Mouse (Mus musculus) adrenal gland, postnatal 10 days (tissue): ENCODE measurements around the gene Mtrex. TPM values are rescaled to one million over a fixed set of nuclear protein-coding genes. Genes with fewer than 3 reads are reported as not detected.

ENCODE experiments used
- DNase-seq: peaks from one replicate; pipeline ENCODE4 v3.0.0; 2021; ENCODE audit warnings: mixed read lengths
- long read RNA-seq, 2 experiments: library from polyadenylated mRNA; stranded (forward); transcript quantifications; one replicate each; pipeline ENCODE4 v2.0.0; 2021
- total RNA-seq, 2 experiments: library from RNA; stranded (reverse); gene quantifications; 2 replicates each; pipeline ENCODE4 v1.2.3; 2021

Mtrex gene
- total RNA-seq = 10 to 100 TPM; 34.9 to 38.7 TPM
- long read RNA-seq, experiment 1, transcript Mtrex-201 (27 exons, 3,689 nt) = major isoform, 21 of 36 reads
- long read RNA-seq, experiment 1, partial matches to known transcripts = 14 of 36 reads
- long read RNA-seq, experiment 1, other reads (novel, unspliced or antisense) = 1 of 36 reads
- long read RNA-seq, experiment 2, transcript Mtrex-201 (27 exons, 3,689 nt) = major isoform, 24 of 30 reads
- long read RNA-seq, experiment 2, partial matches to known transcripts = 4 of 30 reads
- long read RNA-seq, experiment 2, other reads (novel, unspliced or antisense) = 2 of 30 reads

GRCm38 (mm10) chr13:112927287-112928001 lies at the start of gene Mtrex, which contains the start of gene Dhx29:
Gene Mtrex (minus strand): TSS chr13:112927398.
Gene Dhx29 (plus strand): TSS chr13:112927454.
- DNase-seq = peak; percentile 100

GRCm38 (mm10) chr13:112976720-112977119 lies 49.5 kb upstream of the Mtrex start:
- DNase-seq = no peak

GRCm38 (mm10) chr13:112967267-112967666 lies 40.1 kb upstream of the Mtrex start:
- no peak for DNase-seq

GRCm38 (mm10) chr13:112964421-112964820 lies 37.2 kb upstream of the Mtrex start:
- DNase-seq = no peak

- DNase-seq = no peak
Measured at GRCm38 (mm10) chr13:112963081-112963480, 35.9 kb upstream of the Mtrex start.

GRCm38 (mm10) chr13:112954067-112954466 lies 26.9 kb upstream of the Mtrex start:
- DNase-seq = no peak

GRCm38 (mm10) chr13:112945900-112946299 lies 18.7 kb upstream of the Mtrex start:
- DNase-seq = no peak

- DNase-seq = no peak
Measured at GRCm38 (mm10) chr13:112945312-112945711, 18.1 kb upstream of the Mtrex start.

GRCm38 (mm10) chr13:112941879-112942330 lies 14.7 kb upstream of the Mtrex start:
- no peak for DNase-seq

- DNase-seq = no peak
Measured at GRCm38 (mm10) chr13:112938130-112938529, 10.9 kb upstream of the Mtrex start.

- no peak for DNase-seq
Measured at GRCm38 (mm10) chr13:112928038-112928668, 955 bp upstream of the Mtrex start.

GRCm38 (mm10) chr13:112926796-112927195 lies 402 bp downstream of the Mtrex start:
- DNase-seq = peak; percentile 40

- no peak for DNase-seq
Measured at GRCm38 (mm10) chr13:112925976-112926375, 1.2 kb downstream of the Mtrex start.

GRCm38 (mm10) chr13:112925266-112925665 lies 1.9 kb downstream of the Mtrex start:
- DNase-seq = no peak

GRCm38 (mm10) chr13:112920906-112921305 lies 6.3 kb downstream of the Mtrex start:
- DNase-seq = no peak

GRCm38 (mm10) chr13:112919141-112919865 lies 7.9 kb downstream of the Mtrex start:
- no peak for DNase-seq

GRCm38 (mm10) chr13:112910434-112910833 lies 16.8 kb downstream of the Mtrex start:
- no peak for DNase-seq

- peak; percentile 51 for DNase-seq
Measured at GRCm38 (mm10) chr13:112909663-112910062, 17.5 kb downstream of the Mtrex start.

GRCm38 (mm10) chr13:112902176-112902575 lies 25.0 kb downstream of the Mtrex start:
- DNase-seq = no peak

GRCm38 (mm10) chr13:112887234-112887633 lies 40.0 kb downstream of the Mtrex start:
- no peak for DNase-seq

GRCm38 (mm10) chr13:112871500-112872266 lies 55.5 kb downstream of the Mtrex start:
- peak; percentile 29 for DNase-seq
